16 mouse cellular contexts compared by ENCODE assay signal in genomic region chr3:50269680-50270079, GRCm38 (mm10).
DNase-seq lines count a peak whose midpoint lies in the region; ATAC-seq lines count a peak whose summit lies in the region.
"Had no signal": no experiment of that assay in that cellular context is flagged by ENCODE, and none has a peak within 500 bp of the region (broad histone marks: within the 10 kb centered on the region; RNA-seq: fewer than 3 reads in every experiment).

No protein-coding gene starts in this region.

- H3K9me3 ChIP-seq in intestine, embryonic 15.5 days, result no peaks in the 10 kb centered on the region
- H3K9me3 ChIP-seq: hindbrain, embryonic 12.5 days; kidney, embryonic 15.5 days; limb, embryonic 13.5 days; stomach, embryonic 15.5 days had no signal

- H3K27ac ChIP-seq in intestine, embryonic 15.5 days, result no peak overlapping the region
- H3K27ac ChIP-seq: heart, adult 2 months; hindbrain, embryonic 12.5 days; kidney, embryonic 15.5 days; limb, embryonic 13.5 days; stomach, embryonic 15.5 days had no signal

- H3K4me1 ChIP-seq in intestine, embryonic 15.5 days (replicated peaks), result no peaks in the 10 kb centered on the region
- H3K4me1 ChIP-seq: hindbrain, embryonic 12.5 days; kidney, embryonic 15.5 days; limb, embryonic 13.5 days; stomach, embryonic 15.5 days had no signal

- whole genome bisulfite sequencing in intestine, embryonic 15.5 days, result 83% methylated on average over 4 of the region's 4 CpGs

- no peak overlapping the region for H3K4me3 ChIP-seq in intestine, embryonic 15.5 days (replicated peaks)
- H3K4me3 ChIP-seq: heart, adult 2 months; hindbrain, embryonic 12.5 days; kidney, embryonic 15.5 days; limb, embryonic 13.5 days; myocyte; stomach, embryonic 15.5 days had no signal

- peak; percentile 26 to 38 for DNase-seq in frontal cortex, postnatal 36 days (ENCODE audit: low spot score in 2 of 2)
- DNase-seq in frontal cortex, postnatal 25 days (ENCODE audit: low spot score in 2 of 2), result no peak
- peak; percentile 43 for DNase-seq in cerebellum, adult 8-10 months
- peak; percentile 22 to 73 for DNase-seq in layer of hippocampus, adult 18-20 months (ENCODE audit: low spot score in 2 of 2)
- peak; percentile 26 to 33 for DNase-seq in right cerebral cortex, postnatal 10 days (ENCODE audit: low spot score in 2 of 2)
- no peak for DNase-seq in ovary, postnatal 14 days (ENCODE audit: low spot score)
- DNase-seq: embryo, embryonic 11 days; heart, adult 2 months; lung, postnatal 14 days had no signal

- H3K36me3 ChIP-seq in intestine, embryonic 15.5 days, result no peaks in the 10 kb centered on the region
- H3K36me3 ChIP-seq: hindbrain, embryonic 12.5 days; kidney, embryonic 15.5 days; limb, embryonic 13.5 days; stomach, embryonic 15.5 days had no signal

- ATAC-seq in intestine, embryonic 15.5 days, result no peak
- no peak for ATAC-seq in erythroblast, adult 5-6 weeks (replicated peaks; ENCODE audit: low FRiP score, poor library complexity, severe bottlenecking)

- H3K4me2 ChIP-seq in intestine, embryonic 15.5 days (replicated peaks), result no peak overlapping the region
- H3K4me2 ChIP-seq: hindbrain, embryonic 12.5 days; kidney, embryonic 15.5 days; limb, embryonic 13.5 days; stomach, embryonic 15.5 days had no signal

- H3K9ac ChIP-seq in intestine, embryonic 15.5 days, result no peak overlapping the region
- H3K9ac ChIP-seq: hindbrain, embryonic 12.5 days; kidney, embryonic 15.5 days; limb, embryonic 13.5 days; stomach, embryonic 15.5 days had no signal

- no peaks in the 10 kb centered on the region for H3K27me3 ChIP-seq in intestine, embryonic 15.5 days (replicated peaks)
- H3K27me3 ChIP-seq: hindbrain, embryonic 12.5 days; kidney, embryonic 15.5 days; limb, embryonic 13.5 days; stomach, embryonic 15.5 days had no signal

Comparison
In these comparisons a context has a peak if more than half of its experiments do, and no peak if none do; other contexts are left out.
1. DNase-seq: peak in frontal cortex, postnatal 36 days (2 of 2), cerebellum, adult 8-10 months (single experiment), layer of hippocampus, adult 18-20 months (2 of 2) and right cerebral cortex, postnatal 10 days (2 of 2); none in frontal cortex, postnatal 25 days (0 of 2) and ovary, postnatal 14 days (single experiment).